Mouse (Mus musculus): ENCODE measurements at regions not wholly inside any gene's neighbourhood (a gene's known extent, or its start where the extent isn't known, plus 50 kb on each side); places are given as distances from the start of the nearest gene placed in this dataset.

GRCm38 (mm10) chr2:170258367-170258766 is 110.5 kb upstream of the Zfp217 start:
- DNase-seq (ENCODE audit: low spot score in 2 of 2) = no peak

DNA sequence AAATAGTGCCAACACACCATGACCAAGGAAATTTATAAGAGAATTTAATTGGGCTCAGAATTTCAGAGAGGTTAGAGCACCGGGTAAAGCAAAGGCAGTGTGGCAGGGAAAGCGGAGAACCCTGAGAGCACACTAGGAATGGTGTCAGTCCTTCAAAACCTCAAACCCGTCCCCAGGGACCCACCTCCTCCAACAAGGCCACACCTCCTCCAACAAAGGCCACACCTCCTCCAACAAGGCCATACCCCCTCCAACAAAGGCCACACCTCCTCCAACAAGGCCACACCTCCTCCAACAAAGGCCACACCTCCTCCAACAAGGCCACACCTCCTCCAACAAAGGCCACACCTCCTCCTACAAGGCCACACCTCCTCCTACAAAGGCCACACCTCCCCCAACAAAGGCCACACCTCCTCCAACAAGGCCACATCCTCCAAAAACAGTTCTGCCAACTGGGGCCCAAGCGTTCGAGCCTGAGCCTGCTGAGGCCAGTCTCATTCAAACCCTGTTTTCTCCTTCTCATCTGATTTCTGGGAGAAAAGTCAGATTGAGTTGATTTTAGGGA is 109.8 kb upstream of the Zfp217 start:
- DNase-seq (ENCODE audit: low spot score in 2 of 2) = no peak

DNA sequence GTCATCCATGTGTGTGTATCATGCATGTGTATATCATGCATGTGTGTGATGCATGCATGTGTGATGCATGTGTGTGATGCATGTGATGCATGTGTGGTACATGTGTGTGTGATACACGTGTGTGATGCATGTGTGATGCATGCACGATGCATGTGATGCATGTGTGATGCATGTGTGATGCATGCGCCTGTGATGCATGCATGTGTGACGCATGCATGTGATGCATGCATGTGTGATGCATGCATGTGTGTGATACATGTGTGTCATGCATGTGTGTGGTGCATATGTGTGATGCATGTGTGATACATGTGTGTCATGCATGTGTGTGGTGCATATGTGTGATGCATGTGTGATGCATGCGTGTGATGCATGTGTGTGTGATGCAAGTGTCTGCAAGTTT is 108.1 kb upstream of the Zfp217 start:
- DNase-seq (ENCODE audit: low spot score in 2 of 2) = no peak

GRCm38 (mm10) chr2:170255533-170255932 is 107.6 kb upstream of the Zfp217 start:
- DNase-seq (ENCODE audit: low spot score in 2 of 2) = no peak

DNA sequence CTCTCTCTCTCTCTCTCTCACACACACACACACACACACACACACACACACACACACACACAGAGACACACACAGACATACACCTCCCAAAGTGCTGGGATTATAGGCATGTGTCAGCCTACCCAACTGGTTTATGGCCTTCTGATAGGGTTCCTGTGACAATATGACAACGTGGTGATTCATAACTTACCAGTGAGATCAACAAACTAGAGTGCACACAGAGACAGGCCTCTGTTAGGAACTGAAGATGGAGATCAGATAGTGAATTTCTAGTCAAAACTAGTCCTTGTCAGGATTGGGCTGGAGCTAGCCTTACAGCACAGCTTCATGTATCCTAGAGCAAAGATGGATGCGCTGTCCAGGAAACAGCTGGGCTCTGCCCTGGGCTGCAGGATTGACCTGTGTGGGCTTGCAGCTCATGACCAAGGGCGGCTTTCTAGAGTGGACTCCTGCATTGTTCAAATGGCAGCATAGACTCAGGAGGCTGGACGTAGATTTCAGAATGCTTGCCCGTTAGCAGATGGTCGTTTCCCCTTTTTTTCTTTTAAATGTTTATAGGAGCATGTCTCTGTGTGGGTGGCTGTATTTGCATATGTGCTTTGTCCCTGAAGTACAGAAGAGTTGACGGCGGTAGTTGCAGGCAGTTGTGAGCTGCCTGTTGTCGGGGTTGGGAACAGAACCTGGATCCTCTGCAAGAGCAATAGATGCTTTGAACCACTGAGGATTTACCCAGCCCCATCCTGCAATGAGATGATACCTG is 106.0 kb upstream of the Zfp217 start:
- DNase-seq (ENCODE audit: low spot score in 2 of 2) = no peak

DNA sequence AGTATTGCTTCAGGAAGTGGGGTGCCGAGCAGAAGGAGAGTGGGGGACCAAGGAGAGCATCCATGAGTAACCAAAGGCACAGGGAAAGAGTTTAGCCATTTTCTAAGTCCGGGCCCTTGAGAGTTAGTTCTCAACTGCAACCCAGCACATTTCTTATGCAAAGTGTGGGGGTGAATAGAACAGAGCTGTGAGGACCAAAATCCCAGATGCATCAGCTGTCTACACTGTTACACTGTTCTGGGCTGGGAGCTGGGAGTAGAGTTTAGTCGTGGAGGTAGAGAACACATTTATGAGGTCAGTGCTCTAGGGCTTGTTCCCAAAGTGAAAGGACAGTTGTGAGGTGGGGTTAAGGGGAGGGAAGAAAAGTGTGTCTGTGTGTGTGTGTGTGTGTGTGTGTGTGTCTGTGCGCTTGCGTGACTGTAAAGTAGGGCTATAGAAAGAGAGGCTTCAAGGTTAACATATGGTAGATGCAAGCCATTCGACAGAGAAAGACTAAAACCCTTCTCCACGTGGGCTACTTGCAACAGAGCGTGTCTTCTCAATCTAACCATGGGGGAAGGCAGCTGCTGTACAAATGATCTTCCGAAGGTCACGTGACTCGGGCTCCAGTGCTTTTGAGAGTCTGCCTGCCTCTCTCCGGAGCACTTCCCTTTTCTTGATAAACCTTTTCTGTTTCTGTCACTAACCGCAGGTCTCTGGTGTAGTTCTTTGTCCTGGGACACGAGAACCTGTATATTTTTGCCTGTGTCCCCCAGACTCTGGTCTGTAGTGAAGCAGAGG is 104.5 kb upstream of the Zfp217 start:
- DNase-seq (ENCODE audit: low spot score in 2 of 2) = peak in 1 of 2 experiments; percentile 20

DNA sequence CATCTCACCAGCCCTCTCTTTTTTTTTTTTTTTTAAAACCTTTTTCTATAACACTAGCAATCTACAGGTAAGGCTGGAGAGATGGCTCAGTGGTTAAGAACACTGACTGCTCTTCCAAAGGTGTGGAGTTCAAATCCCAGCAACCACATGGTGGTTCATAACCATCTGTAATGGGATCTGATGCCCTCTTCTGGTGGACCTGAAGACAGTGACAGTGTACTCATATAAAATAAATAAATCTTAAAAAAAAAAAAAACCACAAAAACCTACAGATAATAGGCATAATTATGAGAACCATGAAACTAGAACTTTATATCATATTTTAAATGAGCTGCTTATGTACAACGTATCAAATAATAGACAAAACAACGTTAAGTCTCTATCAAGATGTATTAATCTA is 102.8 kb upstream of the Zfp217 start:
- DNase-seq (ENCODE audit: low spot score in 2 of 2) = no peak

- peak; percentile 56 to 57 for DNase-seq (ENCODE audit: low spot score in 2 of 2)
These were observed 100.0 kb upstream of the Zfp217 start for GRCm38 (mm10) chr2:170247702-170248445.

DNA sequence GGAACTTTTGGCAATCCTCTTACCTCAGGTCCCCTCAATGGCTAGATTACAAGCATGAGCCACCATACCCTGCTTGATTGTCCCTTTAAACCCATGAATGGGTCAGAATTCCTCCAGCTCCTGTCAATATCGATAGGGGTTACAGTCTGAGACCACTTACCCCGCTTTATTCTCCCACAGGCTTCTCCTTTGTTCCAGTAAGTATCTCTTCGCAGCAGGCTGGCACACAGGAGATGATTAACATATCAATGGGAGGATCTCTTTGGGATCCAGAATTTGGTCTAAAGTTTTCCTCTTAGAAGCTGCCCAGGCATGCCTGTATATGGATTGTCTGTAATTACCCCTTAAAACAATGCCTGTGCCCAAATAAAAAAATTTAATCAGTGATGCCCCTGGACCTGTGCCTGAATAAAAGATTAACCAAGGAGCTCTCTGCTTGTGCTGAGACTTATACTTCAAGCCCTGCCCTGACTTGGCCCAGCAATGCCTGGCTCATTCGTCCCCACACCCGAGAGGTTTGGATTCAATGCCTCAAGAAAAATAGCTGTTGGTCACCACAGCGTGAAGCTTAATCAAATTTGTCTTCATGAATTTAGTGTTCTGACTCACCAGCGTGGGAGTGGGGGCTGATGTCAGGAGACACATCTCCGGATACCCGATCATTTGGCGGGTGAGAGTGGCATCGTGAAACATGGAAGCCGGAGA is 97.9 kb upstream of the Zfp217 start:
- no peak for DNase-seq (ENCODE audit: low spot score in 2 of 2)

GRCm38 (mm10) chr2:170244108-170244507 is 96.2 kb upstream of the Zfp217 start:
- DNase-seq (ENCODE audit: low spot score in 2 of 2) = no peak

GRCm38 (mm10) chr2:170237959-170238358 is 90.1 kb upstream of the Zfp217 start:
- DNase-seq (ENCODE audit: low spot score in 2 of 2) = no peak

- no peak for DNase-seq (ENCODE audit: low spot score in 2 of 2)
These were observed 85.5 kb upstream of the Zfp217 start for GRCm38 (mm10) chr2:170233426-170233825.

GRCm38 (mm10) chr2:170229461-170230080 is 81.7 kb upstream of the Zfp217 start:
- DNase-seq (ENCODE audit: low spot score in 2 of 2) = no peak

DNA sequence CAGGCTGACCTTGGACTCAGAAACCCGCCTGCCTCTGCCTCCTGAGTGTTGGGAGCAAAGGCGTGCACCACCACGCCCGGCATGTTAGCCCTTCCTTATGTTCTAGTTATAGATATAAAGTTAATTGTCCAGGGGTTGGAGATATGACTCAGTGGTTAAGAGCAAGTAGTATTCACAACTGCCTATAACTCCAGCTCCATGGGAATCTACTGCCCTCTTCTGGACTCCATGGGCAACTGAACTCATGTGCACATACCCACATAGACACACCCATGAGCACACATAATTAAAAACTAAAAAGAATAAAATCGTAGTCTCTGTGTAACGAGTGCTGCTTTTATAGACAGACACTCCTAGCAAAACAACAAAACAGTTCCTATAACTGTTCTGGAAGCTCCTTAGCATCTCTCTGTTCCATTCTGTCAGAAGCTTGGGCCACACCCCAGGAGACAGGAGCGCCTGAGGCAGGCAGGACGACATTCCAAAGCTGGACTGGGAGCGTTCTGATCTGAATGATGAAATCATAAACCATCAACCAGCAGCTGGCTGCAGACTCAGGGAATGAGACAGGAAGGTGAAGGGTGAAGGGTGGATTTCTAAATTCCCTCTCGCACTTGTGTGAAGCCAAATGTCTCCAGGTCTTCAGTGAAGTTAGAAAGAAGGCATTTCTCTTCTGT is 80.6 kb upstream of the Zfp217 start:
- DNase-seq (ENCODE audit: low spot score in 2 of 2) = no peak

GRCm38 (mm10) chr2:170223872-170224271 is 76.0 kb upstream of the Zfp217 start:
- DNase-seq (ENCODE audit: low spot score in 2 of 2) = no peak

GRCm38 (mm10) chr2:170222819-170223218 is 74.9 kb upstream of the Zfp217 start:
- peak in 1 of 2 experiments; percentile 18 for DNase-seq (ENCODE audit: low spot score in 2 of 2)

DNA sequence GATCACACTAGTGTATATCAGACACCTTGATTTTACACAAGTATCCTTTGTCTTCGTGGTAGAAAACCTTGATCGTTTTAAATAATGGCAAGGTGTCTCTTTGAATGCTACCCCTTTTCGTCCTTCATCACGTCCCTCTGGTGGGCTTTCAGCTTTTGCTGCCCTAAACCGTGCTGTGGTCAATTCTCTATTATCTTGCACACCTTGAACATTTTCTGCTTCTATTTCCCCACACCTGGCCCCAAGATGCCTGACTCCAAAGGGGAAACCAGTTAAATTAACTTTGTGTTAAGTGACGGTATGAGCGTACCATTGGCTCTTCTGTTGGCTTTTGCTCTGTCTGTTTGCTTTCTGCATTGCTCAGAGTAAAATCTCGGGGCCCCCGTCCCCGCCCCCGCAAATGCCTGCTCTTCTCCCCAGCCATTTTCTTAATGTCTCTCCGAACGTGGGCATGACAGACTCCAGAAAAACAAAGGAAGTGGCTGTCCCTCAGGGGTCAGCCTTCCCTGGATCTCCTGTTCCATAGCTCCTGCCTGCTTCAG is 74.2 kb upstream of the Zfp217 start:
- no peak for DNase-seq (ENCODE audit: low spot score in 2 of 2)

- DNase-seq (ENCODE audit: low spot score in 2 of 2) = peak; percentile 21 to 41
These were observed 73.0 kb upstream of the Zfp217 start for GRCm38 (mm10) chr2:170220871-170221369.

GRCm38 (mm10) chr2:170220443-170220842 is 72.5 kb upstream of the Zfp217 start:
- DNase-seq (ENCODE audit: low spot score in 2 of 2) = peak in 1 of 2 experiments; percentile 17
